Mouse (Mus musculus) cortical plate, adult 2 months (tissue): ENCODE data around the gene Peli2. TPM values are rescaled to one million over a fixed set of nuclear protein-coding genes. Genes with fewer than 3 reads are reported as not detected.

Experiments
- H3K27ac ChIP-seq: fragments of 200-500 bp; 2 replicates; pipeline ENCODE4 v1.5.1; 2012; ENCODE audit warnings: low read length, control low read depth, inconsistent platforms; ENCODE audit not compliant: insufficient read depth
- H3K4me1 ChIP-seq: fragments of 200-500 bp; 2 replicates; pipeline ENCODE4 v1.6.1; 2011; ENCODE audit warnings: low read length; ENCODE audit not compliant: control insufficient read depth, insufficient read depth
- H3K4me3 ChIP-seq: fragments of 200-500 bp; 2 replicates; pipeline ENCODE4 v1.5.1; 2011; ENCODE audit warnings: mild to moderate bottlenecking, low read length, control low read depth; ENCODE audit not compliant: insufficient read depth
- CTCF ChIP-seq: fragments of 200-500 bp; IDR thresholded peaks from 2 replicates; pipeline ENCODE4 v1.5.1; 2011; ENCODE audit warnings: mild to moderate bottlenecking, control low read depth, low read length; ENCODE audit not compliant: insufficient read depth; ENCODE audit errors: extremely low read depth
- POLR2A ChIP-seq: fragments of 200-500 bp; IDR thresholded peaks from 2 replicates; pipeline ENCODE4 v1.6.1; 2011; ENCODE audit warnings: mild to moderate bottlenecking, low read length, control low read depth; ENCODE audit not compliant: insufficient read depth; ENCODE audit errors: extremely low read depth
- polyA plus RNA-seq: library from polyadenylated mRNA; depleted of rRNA; stranded (reverse); fragments of >200 nt; gene quantifications from 2 replicates; pipeline ENCODE4 v1.2.3, GENCODE M21; 2012

Peli2 gene
- polyA plus RNA-seq, 1 experiment = 14.0 TPM

DNA sequence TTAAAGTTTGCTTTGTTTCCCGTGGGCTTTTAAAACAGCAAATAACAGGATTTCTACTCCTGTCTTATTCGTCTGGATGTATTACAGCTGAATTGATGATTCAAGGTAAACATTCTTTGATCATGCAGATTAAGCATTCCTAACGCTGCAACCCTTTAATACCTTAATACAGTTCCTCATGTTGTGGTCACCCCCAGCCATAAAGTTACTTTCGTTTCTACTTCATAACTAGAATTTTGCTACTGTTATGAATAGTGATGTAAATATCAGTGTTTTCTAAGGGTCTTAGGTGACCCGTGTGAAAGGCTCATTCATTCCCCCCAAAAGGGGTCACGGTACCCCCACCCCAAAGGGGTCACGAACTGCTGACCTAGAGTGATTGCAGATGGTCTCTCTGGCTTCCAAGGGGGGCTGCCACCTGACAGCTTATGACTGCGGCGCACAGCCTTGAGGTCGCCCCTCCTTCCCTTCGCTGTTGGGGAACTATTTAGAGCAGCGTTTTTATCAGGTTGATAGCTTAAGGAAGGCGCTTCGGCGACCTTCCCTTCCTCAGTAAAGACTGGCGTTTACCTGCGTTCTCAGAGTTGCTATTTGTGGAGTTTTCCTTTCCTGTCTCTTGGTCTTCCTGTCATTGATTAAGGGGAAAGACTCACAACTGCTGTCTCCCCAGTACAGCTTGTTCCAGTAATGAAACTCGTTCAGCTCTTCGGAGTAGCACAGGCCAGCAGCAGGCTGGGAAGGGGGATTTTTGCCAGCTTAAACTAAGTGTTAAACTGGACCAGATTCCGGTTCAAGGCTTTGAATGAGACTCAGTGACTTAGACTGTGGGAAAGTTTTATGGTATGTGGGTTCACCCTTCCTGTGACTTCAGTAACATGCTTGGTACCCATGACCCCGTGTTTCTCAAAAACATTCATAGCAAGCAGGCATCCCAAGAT lies 12.5 kb downstream of the Peli2 start:
- Histone ChIP-seq H3K4me3 (no peak overlapping the region), H3K4me1 (peaks cover 2% of the 10 kb centered on the region), H3K27ac (no peak overlapping the region)
- TF ChIP-seq POLR2A (no peak), CTCF (no peak)

DNA sequence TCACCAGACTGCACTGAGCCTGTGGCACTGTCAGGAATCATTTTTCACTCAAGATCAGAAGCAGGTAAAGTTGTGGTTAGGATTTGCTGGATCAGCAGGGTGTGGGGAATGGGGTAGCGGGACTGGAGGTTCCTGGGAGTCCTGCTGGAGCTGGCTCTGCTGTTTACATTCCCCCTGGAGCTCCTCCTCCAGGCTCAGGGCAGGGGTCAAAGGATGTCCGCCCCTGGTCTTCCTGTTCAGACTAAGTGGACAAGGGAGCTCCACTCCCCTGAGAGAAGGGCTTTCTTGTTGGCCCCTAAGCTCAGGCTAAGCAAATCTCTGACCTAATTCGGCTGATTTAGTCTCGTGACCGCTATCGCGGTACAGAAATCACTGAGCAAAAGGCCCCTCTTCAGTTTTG lies 13.7 kb downstream of the Peli2 start:
- TF ChIP-seq POLR2A (no peak), CTCF (no peak)
- Histone ChIP-seq H3K4me1 (peaks cover 2% of the 10 kb centered on the region), H3K27ac (no peak overlapping the region), H3K4me3 (no peak overlapping the region)

DNA sequence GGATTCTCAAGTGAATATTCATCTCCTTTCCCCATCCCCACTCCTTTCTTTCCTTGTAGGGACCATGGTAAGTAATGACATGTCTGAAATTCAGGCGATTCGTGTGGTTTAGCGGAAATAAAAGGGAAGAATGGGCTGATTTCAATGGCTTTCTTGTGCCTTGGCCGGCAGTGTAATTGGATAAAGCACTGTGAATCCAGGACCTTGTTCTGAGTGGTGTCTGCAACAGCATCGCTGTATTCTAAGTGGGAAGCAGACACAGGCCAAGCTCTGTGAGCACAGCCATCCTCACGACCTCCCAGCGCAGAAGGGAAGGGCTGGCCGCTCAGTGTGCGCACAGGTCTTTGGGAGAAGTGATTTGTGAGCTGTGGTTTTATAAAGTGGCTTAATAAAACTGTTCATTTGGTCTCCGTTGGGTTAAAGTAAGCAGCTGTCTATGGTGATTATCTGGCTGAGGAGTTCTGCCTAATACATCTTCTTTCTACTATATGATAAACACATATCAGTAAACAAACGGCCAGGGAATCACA lies 15.3 kb downstream of the Peli2 start:
- no peak overlapping the region for H3K4me3 ChIP-seq
- H3K27ac ChIP-seq = no peak overlapping the region
- TF ChIP-seq CTCF (no peak), POLR2A (no peak)
- peaks cover 2% of the 10 kb centered on the region for H3K4me1 ChIP-seq

DNA sequence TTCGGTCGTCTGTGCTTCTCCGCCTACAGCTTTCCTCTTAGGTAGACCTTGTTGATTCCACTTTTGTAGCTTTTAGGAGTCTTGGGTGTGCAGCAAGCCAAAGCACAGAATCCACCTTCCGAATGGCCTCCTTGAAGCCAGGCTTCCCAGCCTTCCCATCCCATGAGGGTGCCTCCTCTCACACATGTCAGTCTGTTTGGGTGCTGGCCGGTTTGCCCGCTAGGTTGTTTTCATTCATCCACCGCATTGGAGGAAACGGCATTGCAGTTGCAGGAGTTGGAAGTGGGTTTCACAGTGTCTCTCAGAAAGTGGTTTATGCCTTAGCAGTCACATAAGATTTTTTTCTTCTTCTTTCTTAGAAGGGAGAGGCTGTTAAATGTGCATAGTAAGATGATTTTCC lies 17.1 kb downstream of the Peli2 start:
- no peak overlapping the region for H3K4me3 ChIP-seq
- TF ChIP-seq CTCF = no peak
- TF ChIP-seq POLR2A = no peak
- H3K27ac ChIP-seq = no peak overlapping the region
- H3K4me1 ChIP-seq = peaks cover 2% of the 10 kb centered on the region

DNA sequence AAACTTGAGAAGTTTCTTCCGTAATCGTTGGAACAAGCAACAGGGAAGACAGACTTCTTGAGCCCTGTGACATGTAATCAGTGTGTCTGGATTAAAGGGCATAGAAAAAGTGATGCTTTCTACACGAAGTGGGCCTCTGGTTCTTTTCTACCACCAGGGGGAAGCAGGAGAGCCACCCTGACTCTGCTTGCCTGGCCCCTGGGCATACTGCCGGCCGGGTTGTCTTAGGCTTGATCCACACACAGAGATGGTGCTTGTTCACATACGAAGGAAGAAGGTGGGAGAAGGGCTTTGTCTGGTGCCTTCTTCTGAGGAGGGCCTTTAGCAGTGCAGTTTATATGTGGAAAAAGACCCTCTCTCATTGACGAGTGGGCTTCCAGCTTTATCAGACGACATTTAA lies 17.5 kb downstream of the Peli2 start:
- TF ChIP-seq CTCF = peak; percentile 34; the same call in 1 of the 2 replicates
- TF ChIP-seq POLR2A = no peak
- no peak overlapping the region for H3K27ac ChIP-seq
- H3K4me1 ChIP-seq = peaks cover 2% of the 10 kb centered on the region
- H3K4me3 ChIP-seq = no peak overlapping the region

DNA sequence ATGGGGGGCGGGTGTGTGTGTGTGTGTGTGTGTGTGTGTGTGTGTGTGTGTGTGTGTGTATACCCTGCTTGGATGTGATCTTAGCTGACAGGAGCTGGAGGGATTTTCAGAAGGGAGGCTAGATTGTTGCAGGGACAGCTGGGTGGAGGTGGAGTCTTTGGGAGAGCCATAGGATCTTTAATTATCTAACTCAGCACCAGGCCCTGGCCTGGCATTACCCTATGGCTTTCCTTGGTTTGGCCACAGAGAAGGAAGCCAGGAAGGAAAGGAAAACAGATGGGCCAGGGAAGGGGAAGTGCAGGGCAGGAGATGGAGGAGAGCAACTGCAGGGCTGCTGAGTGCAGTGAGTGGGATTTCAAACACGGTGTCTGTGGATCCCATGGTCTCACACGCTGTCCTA lies 18.8 kb downstream of the Peli2 start:
- no peaks in the 10 kb centered on the region; the same call in 1 of the 2 replicates for H3K4me1 ChIP-seq
- H3K4me3 ChIP-seq = no peak overlapping the region
- no peak overlapping the region for H3K27ac ChIP-seq
- TF ChIP-seq CTCF (no peak), POLR2A (no peak)

DNA sequence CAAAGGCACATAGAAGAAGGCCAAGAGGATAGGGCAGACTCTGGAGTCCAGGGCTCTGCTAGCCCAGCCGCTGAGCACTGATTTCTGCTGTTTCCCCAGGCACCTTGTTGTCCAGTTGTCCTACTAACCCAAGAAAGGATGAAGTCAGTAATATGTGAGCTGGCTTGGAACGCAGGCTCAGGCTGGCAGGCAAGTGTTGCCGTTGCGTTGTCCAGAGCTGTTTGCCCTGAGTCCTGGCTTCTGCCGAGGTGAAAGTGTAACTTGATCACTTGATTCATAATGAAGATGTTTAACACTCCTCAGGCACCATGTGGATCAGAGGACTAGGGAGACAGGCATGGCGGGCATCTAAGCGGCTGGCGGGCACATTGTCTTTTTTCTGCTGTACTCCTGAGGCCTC lies 21.1 kb downstream of the Peli2 start:
- H3K27ac ChIP-seq = no peak overlapping the region
- H3K4me1 ChIP-seq = no peaks in the 10 kb centered on the region; the same call in 1 of the 2 replicates
- TF ChIP-seq POLR2A = no peak
- no peak for TF ChIP-seq CTCF
- no peak overlapping the region for H3K4me3 ChIP-seq

DNA sequence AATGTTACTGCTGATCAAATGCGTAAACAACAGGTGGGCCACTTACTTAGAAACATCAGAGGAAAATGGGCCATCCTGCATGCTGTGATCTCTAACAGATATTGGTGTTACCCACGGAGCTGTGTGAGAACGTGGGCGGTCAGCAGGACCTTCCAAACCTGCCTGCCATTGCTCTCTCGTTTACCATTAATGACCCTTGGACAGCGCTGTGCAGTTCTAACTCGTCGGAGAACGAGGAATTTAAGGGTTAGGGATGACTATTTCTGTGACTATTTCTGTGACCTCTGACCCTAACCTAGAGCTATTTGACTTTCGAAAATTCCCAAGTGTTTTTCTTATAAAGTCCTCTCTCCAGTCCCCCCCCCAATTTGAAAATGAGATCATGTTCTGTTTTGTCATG lies 22.1 kb downstream of the Peli2 start:
- Histone ChIP-seq H3K4me3 (no peak overlapping the region), H3K4me1 (no peaks in the 10 kb centered on the region; the same call in 1 of the 2 replicates), H3K27ac (no peak overlapping the region)
- TF ChIP-seq CTCF (no peak), POLR2A (no peak)

DNA sequence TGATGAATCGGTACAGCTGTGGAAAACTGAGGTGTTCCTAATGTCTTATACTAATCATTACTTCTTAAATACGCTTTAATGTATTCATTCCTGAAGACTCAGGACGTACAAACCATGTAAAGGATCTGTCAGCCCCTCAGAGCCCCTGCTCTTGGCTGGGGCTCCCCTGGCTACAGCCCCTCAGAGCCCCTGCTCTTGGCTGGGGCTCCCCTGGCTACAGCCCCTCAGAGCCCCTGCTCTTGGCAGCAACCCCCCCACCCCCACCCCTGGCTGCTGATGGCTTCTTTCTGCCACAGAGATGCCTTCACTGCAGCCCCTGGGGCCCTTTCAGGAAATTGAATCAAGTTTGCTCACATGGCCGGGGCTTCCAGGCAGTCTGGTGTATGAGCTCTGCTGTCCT lies 22.5 kb downstream of the Peli2 start:
- H3K27ac ChIP-seq = no peak overlapping the region
- H3K4me3 ChIP-seq = no peak overlapping the region
- no peaks in the 10 kb centered on the region for H3K4me1 ChIP-seq
- no peak for TF ChIP-seq CTCF
- no peak for TF ChIP-seq POLR2A

DNA sequence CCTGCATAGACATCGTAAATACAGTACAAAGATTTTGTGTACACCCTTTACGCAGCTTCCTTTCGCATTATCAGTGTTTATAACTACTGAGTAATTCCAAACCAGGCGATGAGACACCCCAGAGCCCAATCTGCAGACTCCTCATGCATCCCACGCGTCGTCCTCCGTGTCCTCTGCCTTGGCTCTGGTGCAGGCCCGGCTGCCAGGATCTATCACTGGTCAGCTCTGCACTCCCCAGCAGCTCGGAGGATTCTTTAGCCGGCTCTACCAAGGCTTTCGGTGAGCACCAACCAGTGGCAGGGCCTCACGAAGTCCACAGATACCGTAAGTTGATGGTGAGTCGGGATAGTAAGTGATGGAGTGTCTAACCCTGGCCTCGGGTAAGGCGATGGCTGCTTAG lies 23.7 kb downstream of the Peli2 start:
- Histone ChIP-seq H3K4me1 (no peaks in the 10 kb centered on the region), H3K27ac (no peak overlapping the region), H3K4me3 (no peak overlapping the region)
- TF ChIP-seq CTCF (no peak), POLR2A (no peak)
